Mouse (Mus musculus) kidney, adult 11 months (tissue): ENCODE data around the gene Gm36079.
"Not testable (repeated sequence)": the region's sequence is repeated elsewhere in the genome, so short reads cannot be mapped to it uniquely, and the experiment has no call there.

Source experiments
- DNase-seq: peaks from one replicate; pipeline ENCODE4 v3.0.0; 2022

Gm36079 gene

GRCm38 (mm10) chr13:120015348-120016007 lies 11.3 kb downstream of the Gm36079 start:
- DNase-seq: not testable (repeated sequence)

- DNase-seq: not testable (repeated sequence)
These were observed 12.8 kb downstream of the Gm36079 start for GRCm38 (mm10) chr13:120013962-120014361.

- not testable (repeated sequence) for DNase-seq
These were observed 13.3 kb downstream of the Gm36079 start for GRCm38 (mm10) chr13:120013544-120013943.

GRCm38 (mm10) chr13:120010068-120010467 lies 16.7 kb downstream of the Gm36079 start:
- not testable (repeated sequence) for DNase-seq

- not testable (repeated sequence) for DNase-seq
These were observed 27.6 kb downstream of the Gm36079 start for GRCm38 (mm10) chr13:119999215-119999614.

- DNase-seq: not testable (repeated sequence)
These were observed 28.2 kb downstream of the Gm36079 start for GRCm38 (mm10) chr13:119998442-119999086.

GRCm38 (mm10) chr13:119991917-119992496 lies 34.8 kb downstream of the Gm36079 start:
- DNase-seq: not testable (repeated sequence)

- DNase-seq: not testable (repeated sequence)
These were observed 35.5 kb downstream of the Gm36079 start for GRCm38 (mm10) chr13:119991264-119991663.
